Comparison of ENCODE assay signal across 11 mouse cellular contexts in the genomic region with DNA sequence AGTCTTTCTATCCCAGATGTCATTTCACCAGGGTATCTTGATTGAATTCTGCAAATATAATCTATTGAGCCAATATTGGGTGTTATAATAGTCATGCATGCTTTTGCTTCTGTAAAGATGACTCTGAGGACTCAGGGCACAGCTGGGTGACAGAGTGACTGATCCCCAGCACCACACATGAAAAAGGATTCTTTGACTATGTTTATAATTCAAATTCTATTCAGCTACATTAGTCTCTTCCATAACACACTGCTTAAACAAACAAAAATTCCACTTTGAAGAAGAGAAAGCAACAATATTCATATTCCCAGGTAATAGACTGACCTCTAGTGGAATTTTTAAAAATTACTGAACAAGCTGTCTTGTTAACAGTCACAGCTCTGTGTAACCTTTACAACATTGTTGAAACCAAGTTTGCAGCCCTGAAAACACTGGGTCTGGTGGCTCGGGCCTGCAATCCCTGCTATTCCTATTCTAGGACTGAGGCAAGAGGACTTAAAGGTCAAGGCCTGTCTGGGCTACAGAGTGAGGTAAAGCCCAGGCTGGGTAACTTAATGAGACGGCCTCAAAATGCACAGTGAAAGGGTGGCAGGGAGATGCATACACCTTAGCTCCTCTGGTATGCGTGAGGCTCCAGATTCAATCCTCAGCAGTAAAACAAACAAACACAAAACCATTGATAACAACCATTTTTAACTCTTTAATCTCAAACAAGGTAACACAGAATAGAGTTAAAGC. TPM values are rescaled to one million over a fixed set of nuclear protein-coding genes. Genes with fewer than 3 reads are reported as not detected.
DNase-seq lines count a peak whose midpoint lies in the region; ATAC-seq and TF ChIP-seq lines count a peak whose summit lies in the region.
"Had no signal": no experiment of that assay in that cellular context is flagged by ENCODE, and none has a peak within 500 bp of the region (broad histone marks: within the 10 kb centered on the region; RNA-seq: fewer than 3 reads in every experiment).

No protein-coding gene starts in this region.

- peak; percentile 33; the same call in 1 of the 2 replicates for TF ChIP-seq CTCF in cerebellum, adult 2 months (IDR thresholded peaks at IDR 0.05; ENCODE audit: borderline replicate concordance, insufficient read depth, low read depth, low read length)
- peak; percentile 79 for TF ChIP-seq CTCF in midbrain, postnatal 0 days (IDR thresholded peaks at IDR 0.05)

- H3K36me3 ChIP-seq in midbrain, postnatal 0 days (ENCODE audit: insufficient read depth, low read length): no peaks in the 10 kb centered on the region
- H3K36me3 ChIP-seq: limb, embryonic 15.5 days had no signal

- 63% methylated on average over 3 of the region's 3 CpGs for WGBS in cerebellum, adult 2 months
- WGBS in midbrain, postnatal 0 days: 72% methylated on average over 3 of the region's 3 CpGs

- no peak overlapping the region for H3K27ac ChIP-seq in cerebellum, adult 2 months (ENCODE audit: insufficient read depth, low read length)
- no peak overlapping the region for H3K27ac ChIP-seq in midbrain, postnatal 0 days (ENCODE audit: low read depth, low read length)
- H3K27ac ChIP-seq: limb, embryonic 15.5 days had no signal

- TF ChIP-seq POLR2A in cerebellum, adult 2 months (IDR thresholded peaks at IDR 0.05; ENCODE audit: borderline replicate concordance, insufficient read depth, low read length): no peak

- H3K9me3 ChIP-seq in midbrain, postnatal 0 days (ENCODE audit: low read length): no peaks in the 10 kb centered on the region
- H3K9me3 ChIP-seq: limb, embryonic 15.5 days had no signal

- peak; percentile 25 to 37 for DNase-seq in cerebellum, adult 2 months
- no peak for DNase-seq in cerebellum, adult 9-11 months
- DNase-seq in layer of hippocampus, adult 9-10 months (ENCODE audit: low spot score): peak; percentile 49
- DNase-seq in layer of hippocampus, postnatal 36 days: no peak
- DNase-seq in brain, adult 2 months (ENCODE audit: low read depth, low spot score): peak; percentile 48
- peak; percentile 79 for DNase-seq in midbrain, postnatal 0 days (ENCODE audit: low spot score)
- no peak for DNase-seq in adrenal gland, postnatal 10 days
- DNase-seq in ovary, postnatal 10 days (ENCODE audit: low spot score): no peak
- DNase-seq: heart, postnatal 36 days had no signal

- H3K4me1 ChIP-seq in cerebellum, adult 2 months (ENCODE audit: control insufficient read depth, insufficient read depth, low read length): no peaks in the 10 kb centered on the region
- H3K4me1 ChIP-seq in midbrain, postnatal 0 days (ENCODE audit: insufficient read depth, low read length): no peaks in the 10 kb centered on the region
- H3K4me1 ChIP-seq: limb, embryonic 15.5 days had no signal

- H3K4me3 ChIP-seq in cerebellum, adult 2 months (replicated peaks; ENCODE audit: insufficient read depth, low read depth, low read length): no peak overlapping the region
- H3K4me3 ChIP-seq in midbrain, postnatal 0 days (ENCODE audit: low read depth, low read length): no peak overlapping the region
- H3K4me3 ChIP-seq: erythroblast, embryonic 14.5 days; limb, embryonic 15.5 days had no signal

- H3K27me3 ChIP-seq in cerebellum, adult 2 months (ENCODE audit: control insufficient read depth, insufficient read depth, low read length): no peaks in the 10 kb centered on the region
- no peaks in the 10 kb centered on the region for H3K27me3 ChIP-seq in midbrain, postnatal 0 days (ENCODE audit: insufficient read depth, low read length)
- H3K27me3 ChIP-seq: limb, embryonic 15.5 days had no signal

- no peak overlapping the region for H3K4me2 ChIP-seq in midbrain, postnatal 0 days (ENCODE audit: low read depth, low read length, poor library complexity, severe bottlenecking)
- H3K4me2 ChIP-seq: limb, embryonic 15.5 days had no signal

- ATAC-seq in midbrain, postnatal 0 days (ENCODE audit: low FRiP score): peak; percentile 52

- no peak overlapping the region for H3K9ac ChIP-seq in midbrain, postnatal 0 days (replicated peaks; ENCODE audit: low read length, poor library complexity, severe bottlenecking)
- H3K9ac ChIP-seq: limb, embryonic 15.5 days had no signal

RNA-seq across cellular contexts. Expression of a gene that starts 14.3 kb away (rescaled TPM):
- 0.90 and 1.1 TPM in 2 replicates for polyA plus RNA-seq in cerebellum, adult 2 months (2012; rRNA removed)
- under 1 TPM; 0.75 to 0.76 TPM for total RNA-seq in layer of hippocampus, postnatal 36 days (2021)
- total RNA-seq in midbrain, postnatal 0 days (2014; rRNA removed): 6.5 and 6.9 TPM in 2 replicates
- 6.9 and 7.9 TPM in 2 replicates for polyA plus RNA-seq in midbrain, postnatal 0 days (2015; fragmentation: Nextera tagmentation; extraction: Ambion mirVana)
- total RNA-seq in adrenal gland, postnatal 10 days (2021): under 1 TPM; 0.76 to 0.84 TPM
- total RNA-seq: heart, postnatal 36 days had no signal
- polyA plus RNA-seq: erythroblast, embryonic 14.5 days had no signal

Comparison
In these comparisons a context has a peak if more than half of its experiments do, and no peak if none do; other contexts are left out.
1. DNase-seq: peak in cerebellum, adult 2 months (2 of 2), layer of hippocampus, adult 9-10 months (single experiment), brain, adult 2 months (single experiment) and midbrain, postnatal 0 days (single experiment); none in cerebellum, adult 9-11 months (single experiment), layer of hippocampus, postnatal 36 days (0 of 2), adrenal gland, postnatal 10 days (single experiment) and ovary, postnatal 10 days (single experiment).